Mouse (Mus musculus): Measurements from ENCODE around the gene Hoxd9.

- TF ChIP-seq CTCF (conservative IDR thresholded peaks at IDR 0.05; ENCODE audit: insufficient read depth, insufficient read length, low read depth, low read length) = no peak
- TF ChIP-seq POLR2A (IDR thresholded peaks at IDR 0.05; ENCODE audit: low read depth, low read length) = no peak
Measured at GRCm38 (mm10) chr2:74710929-74711543, 13.5 kb downstream of the Hoxd9 start.

Measured in kidney, adult 2 months (tissue).